Mouse (Mus musculus) kidney, postnatal 14 days (tissue): ENCODE data around the gene Gkn2.

Experiments
- DNase-seq: peaks from one replicate; pipeline ENCODE4 v3.0.0; 2022; ENCODE audit warnings: mixed read lengths

Gene Gkn2

DNA sequence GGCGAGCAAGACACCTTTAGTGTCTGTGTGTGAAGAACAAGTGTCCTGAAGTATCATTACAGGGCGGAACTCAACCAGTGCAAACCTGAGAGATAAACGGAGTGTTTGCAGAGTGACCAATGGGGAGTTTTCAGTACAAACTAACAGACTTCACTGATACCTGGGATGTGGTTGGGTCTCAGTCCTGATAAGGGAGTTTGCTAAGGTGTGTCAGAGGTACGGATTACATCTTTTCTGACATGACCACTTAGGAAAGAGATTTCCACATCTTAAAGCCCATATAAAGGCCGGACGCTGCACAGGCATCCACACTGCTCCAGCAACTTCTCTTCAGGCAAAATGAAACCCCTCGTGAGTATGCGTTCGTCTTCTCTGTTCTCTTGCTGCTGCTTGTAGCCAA, at the start of gene Gkn2:
Gene Gkn2, plus strand, starts transcription at position 301 of the 400 bp plus-strand sequence.
- DNase-seq = no peak

DNA sequence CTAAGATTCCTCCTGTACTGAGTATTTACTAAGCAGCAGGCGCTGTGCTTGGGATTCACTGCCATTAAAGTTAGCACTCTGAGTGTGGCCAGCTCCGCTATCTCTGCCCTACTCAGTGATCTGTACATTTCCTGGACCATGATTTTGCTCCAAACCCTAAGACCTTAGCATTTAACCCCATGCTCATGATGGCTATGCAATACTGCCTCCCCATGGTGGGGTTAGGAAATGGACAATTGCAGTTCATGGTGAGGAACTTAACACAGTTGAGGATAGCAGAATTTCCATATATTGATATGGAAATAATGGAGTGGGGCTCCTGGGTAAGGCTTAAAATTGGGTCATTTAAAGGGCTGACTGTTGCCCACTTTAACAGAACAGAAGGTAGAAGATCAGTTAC, 49.8 kb upstream of the Gkn2 start:
- peak; percentile 45 for DNase-seq

DNA sequence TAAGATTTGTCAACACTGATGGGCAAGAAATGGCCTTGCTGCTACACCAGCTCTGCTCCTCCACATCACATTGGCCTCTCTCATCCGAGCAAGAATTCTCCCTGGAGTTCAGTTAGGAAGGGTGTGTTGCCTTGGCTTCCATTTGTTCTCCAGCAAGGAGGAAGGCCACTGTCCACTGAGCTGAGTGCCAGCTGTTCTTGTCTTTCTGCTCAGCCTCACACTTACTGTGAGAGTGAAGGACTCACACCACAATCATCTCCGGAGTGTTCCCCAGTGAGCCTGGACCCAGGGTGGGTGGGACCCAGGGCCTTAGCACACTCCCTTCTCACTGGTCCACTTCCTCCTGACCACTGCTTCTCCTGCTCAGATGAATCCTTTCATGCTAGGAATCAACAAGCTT, 46.2 kb upstream of the Gkn2 start:
- no peak for DNase-seq

DNA sequence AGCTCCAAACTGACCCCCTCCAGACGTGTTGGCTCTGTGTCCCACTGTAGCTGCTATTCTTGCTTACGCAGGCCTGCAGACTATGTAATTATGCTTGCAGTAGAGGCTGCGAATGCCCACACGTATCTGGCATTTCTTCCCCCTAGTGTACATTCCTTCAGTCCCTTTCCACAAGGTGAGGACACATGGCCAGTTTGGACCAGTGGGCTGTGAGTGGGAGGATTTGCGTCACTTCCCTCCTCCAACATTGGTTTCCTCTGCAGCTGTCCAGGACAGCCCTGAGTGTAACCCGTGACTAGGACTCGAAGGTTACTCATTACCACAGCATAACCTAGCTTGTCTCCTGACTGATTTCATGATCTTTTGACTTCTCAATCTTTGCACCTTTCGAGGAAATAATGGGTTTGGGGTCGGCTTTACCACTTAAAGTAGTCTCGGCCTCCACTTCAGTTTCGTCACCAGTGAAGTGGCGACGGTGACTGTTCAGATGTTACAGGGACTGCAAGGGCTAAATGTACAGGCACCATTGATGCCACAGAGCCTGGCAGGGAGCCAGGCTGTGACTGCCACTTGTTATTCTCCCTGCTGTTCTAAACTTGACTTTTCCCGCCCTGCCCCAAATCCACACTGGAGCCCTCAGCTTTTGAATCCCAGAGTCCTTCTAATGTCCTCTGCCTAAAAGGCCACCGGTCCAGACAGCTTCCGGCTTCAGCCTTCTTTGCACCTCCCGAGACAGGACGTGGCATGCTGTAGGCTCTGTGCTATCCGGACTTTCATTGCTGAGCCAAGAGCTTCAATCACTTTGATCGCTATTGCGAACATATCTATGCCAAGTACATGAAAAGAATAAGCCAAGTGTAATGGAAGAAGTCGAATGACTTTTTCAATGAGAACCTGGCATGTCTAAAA, 44.6 kb upstream of the Gkn2 start:
- DNase-seq = peak; percentile 29

DNA sequence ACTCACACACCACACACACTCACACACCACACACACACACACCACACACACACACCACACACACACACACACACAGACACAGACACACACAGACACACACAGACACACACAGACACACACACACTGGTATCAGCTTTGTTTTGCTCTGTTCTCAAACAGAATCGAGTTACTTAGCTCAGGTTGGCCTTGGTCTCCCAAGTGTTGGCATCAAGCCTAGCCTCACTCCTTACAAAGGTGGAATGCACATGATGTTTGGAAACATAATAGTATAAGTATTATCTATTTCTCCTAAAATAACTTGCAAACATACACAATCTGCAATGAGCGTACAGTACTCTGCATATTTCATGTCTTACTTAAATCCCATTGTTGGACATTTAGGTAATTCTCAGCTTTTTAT, 40.8 kb upstream of the Gkn2 start:
- no peak for DNase-seq

DNA sequence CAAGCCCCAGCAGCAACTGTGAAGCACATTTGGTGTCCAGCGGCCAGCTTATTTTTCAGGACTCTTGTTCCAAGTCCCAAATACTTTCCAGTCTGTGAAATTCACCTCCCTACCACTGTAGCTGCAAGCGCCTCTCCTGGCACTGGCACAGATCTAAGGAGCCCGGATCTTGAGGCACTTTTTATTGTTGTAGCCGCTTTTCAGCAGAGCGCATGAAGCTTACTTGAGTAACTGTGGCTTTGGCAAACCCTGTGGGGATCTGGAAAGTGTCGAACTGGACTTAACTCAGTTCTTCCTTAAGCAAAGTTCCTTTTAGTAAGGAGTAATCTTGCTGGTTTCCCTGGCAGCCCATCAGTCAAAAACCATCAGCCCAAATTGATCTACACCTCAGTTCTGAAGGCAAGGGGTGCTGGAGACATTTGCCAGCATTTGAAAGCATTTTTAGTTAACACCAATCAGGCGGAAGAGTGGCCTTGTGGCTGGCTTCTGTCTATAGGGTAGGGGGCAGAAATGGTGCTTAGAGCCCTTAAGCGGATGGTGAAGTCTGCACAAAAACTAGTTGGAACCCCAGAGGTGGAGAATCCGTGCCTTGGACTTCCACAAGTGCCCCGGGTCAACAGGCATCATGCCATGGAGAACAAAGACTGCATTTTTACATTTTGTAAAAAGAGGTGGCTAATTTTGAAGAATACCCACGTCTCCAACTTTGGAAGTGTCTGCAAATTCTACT, 38.6 kb upstream of the Gkn2 start:
- no peak for DNase-seq

DNA sequence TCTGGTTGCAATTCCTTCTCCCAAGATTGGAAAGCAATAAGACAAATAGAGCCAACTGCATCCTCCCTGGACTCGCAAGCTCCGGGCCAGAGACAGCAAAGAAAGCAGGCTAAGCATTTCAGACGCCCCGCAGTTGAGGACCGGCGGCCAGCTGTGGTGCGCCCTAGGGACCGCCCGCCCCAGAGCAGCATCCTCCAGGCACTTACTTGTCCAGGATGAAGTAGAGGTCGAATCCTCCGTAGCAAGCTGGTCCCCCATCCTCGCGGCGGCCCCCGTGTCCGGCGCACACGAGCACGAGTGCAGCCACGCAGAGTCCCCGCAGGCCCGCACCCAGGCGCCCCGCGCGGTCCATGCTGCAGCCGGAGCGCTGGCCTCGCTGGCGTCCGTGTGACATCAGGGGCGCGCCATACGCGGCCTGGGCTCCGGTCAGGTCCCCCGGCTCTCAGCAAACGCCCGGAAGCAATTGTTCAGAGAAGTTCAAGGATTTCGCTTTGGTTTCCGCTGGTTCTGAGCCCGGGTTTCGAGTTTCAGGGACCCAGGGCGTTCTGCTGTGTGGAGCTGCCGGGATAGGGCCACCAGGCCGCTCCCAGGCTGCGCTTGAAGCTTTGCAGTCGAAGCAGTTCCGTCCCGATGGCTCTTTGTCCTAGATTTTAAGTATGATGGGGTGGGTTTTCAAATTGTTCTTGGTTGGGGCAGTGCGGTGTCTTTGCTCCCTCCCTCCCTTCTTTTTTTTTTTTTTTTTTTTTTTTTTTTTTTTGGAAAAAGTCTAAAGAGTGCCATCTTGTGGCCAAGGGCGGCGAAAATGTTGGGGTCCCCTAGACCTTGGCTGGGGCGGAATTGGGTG, 37.8 kb upstream of the Gkn2 start, which contains the start of gene Antxr1:
Gene Antxr1, minus strand, starts transcription at position 731 of the 844 bp plus-strand sequence.
- DNase-seq = peak; percentile 67

DNA sequence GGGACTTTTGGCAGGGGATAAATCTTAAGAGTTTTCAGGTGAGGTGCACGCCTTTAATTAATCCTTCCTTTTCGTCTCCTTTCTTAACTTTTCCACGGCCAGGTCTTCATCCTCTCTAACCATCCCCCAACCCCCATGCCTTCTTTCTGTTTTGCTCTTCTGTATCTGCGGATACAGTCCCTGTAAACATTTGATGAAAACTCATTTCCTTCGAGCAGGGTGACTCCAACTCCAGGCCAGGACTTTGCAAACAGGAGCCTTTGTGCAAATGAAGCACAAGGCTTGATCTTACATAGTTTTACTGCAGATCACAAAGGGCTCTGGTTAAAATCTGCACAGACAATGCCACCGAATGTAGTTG, 37.2 kb upstream of the Gkn2 start:
- no peak for DNase-seq

DNA sequence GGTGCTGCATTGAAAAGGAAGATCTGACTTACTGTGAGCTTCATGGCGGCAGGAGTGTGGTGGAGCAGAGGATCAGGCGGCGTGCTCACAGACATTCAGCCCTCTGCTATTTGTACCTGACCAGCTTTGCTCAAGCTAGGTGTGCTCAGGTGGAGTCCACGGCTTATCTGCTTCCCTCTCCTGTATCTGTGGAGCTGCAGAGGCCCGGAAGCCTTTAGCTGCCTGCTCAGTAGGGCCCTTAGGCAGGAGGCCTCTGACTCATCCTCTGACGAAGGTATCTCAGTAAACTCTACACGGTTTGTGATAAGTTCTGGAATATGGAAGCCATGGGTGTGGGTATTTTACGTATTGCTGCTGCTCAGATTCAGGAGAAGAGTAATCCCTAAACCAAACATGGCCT, 22.3 kb upstream of the Gkn2 start, which contains the start of gene Gkn1:
Gene Gkn1, minus strand, starts transcription at position 114 of the 400 bp plus-strand sequence.
- DNase-seq = no peak

DNA sequence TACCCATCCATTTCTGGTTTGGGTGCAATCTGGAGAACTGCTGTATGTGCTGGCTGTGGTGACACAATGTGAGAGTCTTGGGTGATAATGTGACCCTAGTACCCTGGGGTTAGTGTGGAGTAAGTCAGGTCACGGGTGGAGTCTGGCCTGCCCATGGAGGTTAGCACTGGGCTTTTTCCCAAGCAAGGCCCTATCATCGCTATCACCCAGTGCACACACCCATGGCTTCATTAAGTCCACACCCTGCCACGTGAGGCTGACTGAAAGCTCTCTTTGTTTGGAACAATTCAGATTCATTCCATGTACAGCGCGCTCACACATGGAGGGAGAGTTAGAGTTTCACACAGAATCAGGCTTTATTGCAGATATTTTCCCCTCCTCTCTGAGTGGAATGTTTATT, 18.7 kb upstream of the Gkn2 start:
- no peak for DNase-seq

DNA sequence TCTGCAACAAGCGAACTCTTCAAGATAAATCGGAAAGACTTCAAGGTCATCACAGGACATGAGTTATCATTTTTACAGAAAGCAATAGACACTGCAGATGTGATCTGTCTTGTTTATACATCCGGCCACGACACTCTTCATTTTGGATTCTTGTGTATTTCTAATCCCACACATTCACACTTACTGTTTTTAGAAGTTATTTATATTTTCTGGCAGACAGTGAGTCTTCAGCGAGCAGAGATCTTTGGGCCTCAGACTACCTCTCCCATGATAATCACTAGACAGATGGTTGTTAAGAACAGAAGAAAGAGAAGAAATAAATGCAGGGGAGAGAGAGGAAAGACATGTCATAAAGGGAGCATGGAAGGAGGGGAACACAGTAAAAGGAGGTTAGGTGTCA, 3.9 kb upstream of the Gkn2 start:
- no peak for DNase-seq

DNA sequence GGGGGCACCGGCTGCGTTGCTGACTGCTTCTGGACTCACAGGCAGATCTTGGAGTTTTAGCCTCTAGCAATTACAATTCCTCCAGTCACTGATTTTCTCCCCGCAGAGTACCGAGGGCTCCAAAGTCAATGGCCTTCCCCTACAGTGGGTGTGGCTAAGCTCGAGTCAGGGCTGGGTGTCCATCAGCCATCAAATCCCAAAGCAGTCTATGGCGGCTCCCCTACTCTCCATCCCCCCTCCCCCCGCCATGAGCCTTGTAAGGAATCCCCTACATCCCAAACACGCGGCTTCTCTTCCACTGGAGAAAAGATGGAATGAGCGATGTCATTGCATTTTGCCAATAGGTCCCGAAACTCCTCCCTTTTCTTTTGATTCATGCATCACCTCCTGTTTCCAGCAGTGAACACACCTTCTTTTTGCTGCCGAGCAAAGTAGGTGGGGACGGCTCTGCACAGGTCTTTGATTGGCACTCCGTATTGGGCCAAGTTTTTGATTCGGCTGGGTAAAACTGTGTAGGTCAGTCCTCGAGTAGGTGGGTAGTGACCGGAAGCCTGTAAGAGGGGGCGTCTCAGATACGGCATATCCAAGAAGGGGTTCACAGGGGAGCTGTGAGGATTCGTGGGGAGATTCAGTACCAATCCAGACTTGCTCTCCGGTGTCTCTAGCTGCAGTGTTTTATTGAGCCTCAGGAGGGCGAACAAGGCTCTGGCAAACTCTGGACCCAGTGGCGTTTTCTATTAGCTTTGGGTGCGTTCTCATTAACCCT, 11.0 kb downstream of the Gkn2 start:
- peak; percentile 25 for DNase-seq

DNA sequence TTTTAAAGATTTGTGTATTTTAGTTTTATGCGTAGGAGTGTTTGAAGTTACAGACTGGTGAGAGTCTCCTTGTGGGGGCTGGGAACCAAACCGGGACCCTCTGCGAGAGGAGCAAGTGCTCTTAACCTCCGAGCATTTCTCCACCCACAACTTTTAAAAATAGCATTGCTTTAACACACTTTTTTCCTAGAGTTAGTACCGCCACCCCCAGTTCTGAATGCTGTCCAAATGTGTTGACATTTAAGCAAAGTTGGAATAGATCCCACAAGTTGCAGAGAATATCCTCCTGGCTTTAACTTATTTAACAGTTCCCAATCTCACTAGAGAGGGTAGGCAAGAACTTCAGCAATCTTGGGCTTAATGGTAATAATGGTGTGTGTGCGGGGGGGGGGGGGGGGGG, 11.6 kb downstream of the Gkn2 start:
- DNase-seq = no peak

DNA sequence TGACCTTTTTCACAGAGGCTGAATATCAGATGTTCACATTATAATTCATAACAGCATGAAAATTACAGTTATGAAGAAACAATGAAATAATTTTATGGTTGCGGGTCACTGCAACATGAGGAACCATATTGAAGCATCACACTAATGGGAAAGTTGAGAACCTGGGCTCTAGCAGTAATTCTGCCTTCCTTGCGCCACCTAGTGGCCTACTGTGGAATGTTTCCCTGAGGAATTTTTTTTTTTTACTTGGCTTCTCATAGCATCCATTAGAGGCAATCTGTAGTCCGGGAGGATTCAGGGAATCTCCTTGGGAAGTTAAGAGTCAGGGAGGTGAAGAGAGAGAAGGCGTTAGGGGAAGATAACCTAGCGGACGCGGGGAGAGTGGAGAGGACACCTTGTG, 13.0 kb downstream of the Gkn2 start:
- peak; percentile 70 for DNase-seq

DNA sequence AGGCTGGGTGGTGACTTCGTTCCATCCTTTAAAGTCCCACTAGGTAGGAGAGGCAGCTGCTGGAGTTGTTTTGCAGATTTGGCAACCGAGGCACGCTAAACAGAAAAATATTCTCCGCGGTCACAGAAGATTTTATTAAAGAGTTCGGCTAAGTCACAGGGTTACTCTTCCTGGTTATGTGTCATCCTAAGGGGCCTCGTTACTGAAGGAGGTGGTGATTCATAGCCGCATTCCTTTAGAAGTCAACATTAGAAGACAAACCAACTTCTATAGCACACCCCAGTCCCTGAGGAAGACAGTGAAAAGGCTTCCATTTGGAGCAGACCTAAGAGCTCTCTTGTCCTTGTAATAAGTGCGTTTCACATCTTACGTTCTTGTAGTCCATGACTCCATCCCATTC, 13.5 kb downstream of the Gkn2 start:
- DNase-seq = no peak

DNA sequence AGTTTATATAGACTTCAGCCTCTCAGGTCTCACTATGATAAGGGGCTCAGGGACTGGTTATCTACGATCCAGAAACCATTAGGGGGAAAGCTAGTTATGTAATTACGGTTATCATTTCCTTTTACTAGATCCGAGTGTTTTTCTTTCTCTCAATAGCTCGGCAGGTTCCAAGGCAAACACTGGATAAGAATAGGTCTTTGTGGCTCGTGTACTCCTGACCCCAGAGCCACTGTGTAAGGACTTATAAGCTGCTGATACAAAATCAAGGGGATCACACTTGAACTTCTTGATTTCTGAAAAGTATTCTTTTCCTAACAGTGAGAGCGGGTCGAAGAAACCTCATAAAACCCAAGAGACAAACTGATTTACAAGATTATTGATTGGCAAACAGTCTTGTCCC, 15.7 kb downstream of the Gkn2 start, which contains the start of gene Gkn3:
Gene Gkn3, minus strand, starts transcription at position 59 of the 400 bp plus-strand sequence.
- DNase-seq = no peak

DNA sequence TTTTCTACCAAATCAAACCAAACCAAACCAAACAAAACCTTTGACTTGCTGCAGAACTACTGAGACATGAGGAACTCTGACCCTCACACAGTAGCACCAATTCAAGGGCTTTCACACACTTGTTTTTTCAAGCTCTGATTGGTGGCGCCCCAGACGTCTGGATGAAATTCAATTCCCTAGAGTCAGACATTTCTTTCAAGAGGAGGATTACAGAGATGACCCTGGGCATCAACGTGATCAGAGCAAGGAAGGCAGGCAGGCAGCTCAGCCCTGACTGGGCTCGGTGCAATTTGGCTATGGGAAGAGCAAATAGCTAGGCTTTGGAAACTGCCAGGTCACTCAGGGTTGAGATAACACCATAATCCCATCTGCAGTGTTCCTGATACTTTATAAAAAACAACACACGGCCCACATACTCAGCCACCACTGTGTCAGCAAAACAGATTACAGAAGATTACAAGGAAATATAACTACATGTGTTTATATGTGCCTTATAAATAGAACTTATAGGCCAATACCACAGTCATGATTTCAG, 16.4 kb downstream of the Gkn2 start:
- DNase-seq = no peak

DNA sequence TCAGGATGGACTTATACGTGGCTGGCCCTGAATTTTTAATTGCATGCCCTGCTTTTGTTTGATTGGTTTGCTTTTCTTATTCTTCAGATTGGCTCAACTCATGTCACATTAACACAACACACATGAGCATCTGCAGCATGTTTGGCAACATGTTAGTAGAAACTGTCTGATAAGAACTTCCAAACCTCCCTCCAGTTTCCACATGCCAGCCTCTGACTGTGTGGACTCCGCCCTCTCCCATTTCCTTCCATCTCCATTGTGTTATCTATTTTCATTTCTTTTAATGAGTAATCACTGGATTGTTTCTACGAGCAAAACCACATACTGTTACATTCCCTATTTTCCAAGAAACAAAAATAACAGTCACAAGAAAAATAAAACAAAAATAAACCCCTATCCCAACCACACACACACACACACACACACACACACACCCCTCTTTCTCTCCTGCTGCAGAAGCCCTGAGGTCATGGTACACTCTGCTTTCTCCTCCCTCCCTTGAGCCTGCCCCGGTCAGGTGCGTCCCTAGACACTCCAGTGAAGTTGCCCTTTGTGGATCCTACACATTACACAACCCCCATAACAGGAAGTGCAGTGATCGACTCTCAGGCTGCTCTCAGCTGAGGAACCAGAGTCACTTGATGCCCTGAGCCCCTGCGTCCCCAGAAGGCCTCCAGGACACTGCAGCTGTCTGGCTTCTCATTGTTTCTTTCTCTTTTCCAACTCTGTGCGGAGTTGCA, 20.5 kb downstream of the Gkn2 start:
- DNase-seq = peak; percentile 47

DNA sequence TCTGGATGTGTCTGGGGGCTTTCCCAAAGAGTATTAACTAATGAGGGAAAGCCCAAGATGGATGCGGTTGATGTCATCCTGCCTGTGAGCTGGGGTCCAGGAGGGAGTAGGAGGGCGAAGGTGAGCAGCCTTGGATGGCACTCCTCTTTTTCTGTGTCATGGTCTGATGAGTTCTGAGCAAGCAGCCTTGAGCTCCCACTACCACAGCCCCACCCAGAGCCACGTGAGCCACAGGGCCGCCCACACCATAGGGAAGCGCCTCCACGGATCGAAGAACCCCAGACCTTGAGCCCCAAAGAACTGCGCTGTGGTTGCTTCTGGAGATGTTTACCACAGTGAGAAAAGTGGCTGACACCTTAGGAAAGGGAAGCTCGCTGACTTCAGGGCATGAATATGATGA, 21.6 kb downstream of the Gkn2 start:
- peak; percentile 40 for DNase-seq

DNA sequence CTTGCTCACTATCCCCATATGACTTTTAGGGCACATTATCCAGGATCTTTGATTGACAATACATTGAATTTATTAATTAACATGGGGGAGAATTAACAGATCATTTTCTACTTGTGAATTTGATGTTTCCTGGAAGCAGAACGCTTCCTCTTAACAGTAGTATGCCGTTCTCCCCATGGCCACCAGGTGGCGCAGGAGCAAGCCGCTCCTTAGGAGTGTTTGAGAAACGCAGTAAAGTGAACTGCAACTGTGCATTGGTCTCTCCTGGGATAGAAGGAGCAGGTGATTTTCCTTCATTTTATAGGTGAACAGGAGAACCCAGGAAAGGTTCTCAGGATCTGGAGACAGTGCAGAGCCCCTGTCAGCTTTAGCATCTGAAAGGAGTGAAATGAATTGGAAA, 26.0 kb downstream of the Gkn2 start:
- peak; percentile 71 for DNase-seq

DNA sequence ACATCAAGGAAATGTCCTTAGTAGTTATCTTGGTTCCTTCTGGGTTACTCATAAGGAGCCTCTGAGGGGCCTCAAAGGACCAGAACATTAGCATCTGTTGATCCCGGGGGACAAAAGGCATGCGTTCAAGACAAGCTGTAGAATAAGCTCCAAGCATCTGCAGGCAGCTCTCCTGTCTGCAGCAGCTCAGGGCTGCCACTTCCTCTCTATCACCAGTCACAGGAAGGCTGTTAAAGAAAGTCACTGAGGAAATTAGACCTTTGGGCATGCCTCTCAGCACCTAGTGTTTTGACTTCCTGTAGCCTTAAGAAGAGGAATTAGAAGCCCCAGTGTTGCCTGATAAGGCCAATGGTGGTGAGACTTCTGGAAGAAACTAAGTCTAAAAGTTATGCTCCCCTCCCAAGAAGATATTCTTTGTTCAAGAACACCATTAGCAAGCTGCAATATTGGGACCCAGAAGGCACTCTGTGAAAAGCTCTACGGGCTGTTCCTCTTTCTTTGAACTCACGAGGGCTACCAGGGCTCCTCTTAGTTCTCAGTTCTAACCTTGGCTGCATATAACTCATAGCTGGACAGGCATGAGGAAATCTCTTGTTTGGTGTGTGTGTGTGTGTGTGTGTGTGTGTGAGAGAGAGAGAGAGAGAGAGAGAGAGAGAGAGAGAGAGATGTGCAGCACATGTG, 26.9 kb downstream of the Gkn2 start:
- no peak for DNase-seq
